Mouse (Mus musculus) pancreas, adult 10 weeks (tissue): ENCODE measurements around the gene Metrnl. TPM values are rescaled to one million over a fixed set of nuclear protein-coding genes. Genes with fewer than 3 reads are reported as not detected.

Experiments
- polyA plus RNA-seq: library from polyadenylated mRNA; stranded (reverse); fragments of 350-450 nt; fragmentation: Illumina TruSeq; extraction: RNeasy Lipid Tissue Mini Kit (QIAGEN cat#74804); gene quantifications from one replicate; pipeline ENCODE4 v1.2.3, GENCODE M21; 2015; ENCODE audit warnings: low read depth, low replicate concordance; ENCODE audit not compliant: insufficient read depth

The Metrnl gene
- 4.1 TPM for polyA plus RNA-seq

DNA sequence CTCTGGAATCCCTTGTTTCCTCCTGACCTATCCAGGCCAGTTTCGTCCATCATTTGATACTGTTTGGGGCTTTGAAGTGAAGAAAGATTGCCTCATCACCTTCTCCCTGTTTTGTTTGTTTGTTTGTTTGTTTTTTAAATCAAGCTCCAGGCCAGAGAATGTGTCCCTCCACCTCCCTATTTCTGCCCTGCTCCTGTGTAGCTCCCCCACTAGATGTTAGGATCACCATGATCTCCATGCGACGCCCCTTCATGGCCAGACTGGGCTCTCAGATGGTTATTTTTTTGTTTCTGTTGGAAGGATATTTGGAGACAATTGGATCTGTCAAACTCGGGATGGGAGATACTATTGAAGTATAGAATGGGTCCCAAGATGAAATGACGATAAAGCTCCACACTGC lies at the start of gene Metrnl:
Gene Metrnl (plus strand): TSS at position 301 of the 400 bp plus-strand sequence.

DNA sequence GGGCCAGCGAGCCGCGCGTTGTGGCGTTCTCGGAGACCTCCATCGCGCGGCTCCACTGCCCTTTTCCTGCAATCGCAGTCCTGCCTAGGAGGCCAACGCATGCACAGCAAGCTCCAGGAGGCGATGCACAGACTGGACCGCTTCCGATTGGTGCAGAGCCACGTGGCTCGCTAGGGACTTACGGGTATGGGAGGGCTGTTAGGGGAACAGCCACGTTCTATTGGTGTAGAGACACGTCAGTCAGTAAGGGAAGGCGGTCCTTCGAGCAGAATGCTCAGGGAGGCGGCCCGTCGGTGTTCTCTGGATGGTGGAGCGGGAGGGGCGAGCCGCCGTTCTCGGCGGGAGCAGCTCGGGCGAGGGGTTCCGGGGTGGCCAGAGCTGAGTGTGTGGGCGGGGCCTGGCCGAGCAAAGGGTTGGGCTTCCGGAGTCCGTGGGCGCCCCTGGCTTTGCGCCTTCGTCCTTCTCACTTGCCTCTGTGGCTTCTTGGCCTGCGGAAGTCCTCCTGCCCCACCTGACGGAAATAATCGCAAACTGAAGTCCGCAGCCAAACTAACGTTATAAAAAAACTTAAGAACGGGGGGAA lies 28.3 kb upstream of the Metrnl start, which contains the start of gene B3gntl1:
Gene B3gntl1 (minus strand): TSS at position 164 of the 583 bp plus-strand sequence.

Other genes with a start within 250 kb of the Metrnl start
- gene Tbcd, start 249.6 kb upstream of the Metrnl start, polyA plus RNA-seq: 11.4 TPM
- 1.1 TPM for gene Zfp750, start 182.2 kb upstream of the Metrnl start, polyA plus RNA-seq
- 2.1 TPM for gene B3gntl1, start 28.4 kb upstream of the Metrnl start, polyA plus RNA-seq
- not detected for gene Ptchd3, start 128.7 kb downstream of the Metrnl start, polyA plus RNA-seq